Mouse (Mus musculus): ENCODE data around the gene Gigyf1.

Gigyf1 gene

GRCm38 (mm10) chr5:137570691-137571586 lies 52.6 kb downstream of the Gigyf1 start:
- no peak for DNase-seq (ENCODE audit: low read depth, low spot score)

DNA sequence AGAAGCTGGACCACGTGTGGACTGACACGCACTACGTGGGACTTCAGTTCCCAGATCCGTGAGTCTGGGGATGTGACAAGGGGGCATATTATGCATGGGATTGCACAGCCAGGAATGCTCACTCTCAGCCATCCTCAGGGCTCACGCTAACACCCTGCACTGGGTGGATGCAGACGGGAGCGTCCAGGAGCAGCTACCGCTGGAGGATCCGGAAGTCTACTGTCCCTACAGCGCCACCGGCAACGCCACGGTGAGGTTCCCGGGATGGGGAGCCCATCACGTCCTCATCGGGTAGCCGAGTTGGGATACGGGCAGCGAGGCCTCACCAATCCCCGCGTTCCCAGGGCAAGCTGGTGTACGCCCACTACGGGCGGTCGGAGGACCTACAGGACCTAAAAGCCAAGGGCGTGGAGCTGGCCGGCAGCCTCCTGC lies 56.1 kb downstream of the Gigyf1 start:
- no peak for DNase-seq (ENCODE audit: low read depth, low spot score)
